Mouse (Mus musculus) thymus, adult 2 months (tissue): ENCODE data around the gene Pik3c2b. TPM values are rescaled to one million over a fixed set of nuclear protein-coding genes. Genes with fewer than 3 reads are reported as not detected.
A peak's percentile ranks its signal among the peaks of the same experiment; 100 is the strongest.

Source experiments
- DNase-seq: peaks from one replicate; pipeline ENCODE4 v3.0.0; 2021
- H3K27ac ChIP-seq: fragments of 200-500 bp; 2 replicates; pipeline ENCODE4 v1.5.1; 2012; ENCODE audit warnings: low read length, control low read depth; ENCODE audit not compliant: control insufficient read depth, insufficient read depth
- H3K27me3 ChIP-seq: fragments of 200-500 bp; 2 replicates; pipeline ENCODE4 v1.6.1; 2012; ENCODE audit warnings: mild to moderate bottlenecking, low read length, moderate library complexity, mixed read lengths; ENCODE audit not compliant: control insufficient read depth, insufficient read depth
- H3K36me3 ChIP-seq: fragments of 200-500 bp; 2 replicates; pipeline ENCODE4 v1.6.1; 2012; ENCODE audit warnings: mild to moderate bottlenecking, low read length, moderate library complexity; ENCODE audit not compliant: control insufficient read depth, insufficient read depth
- H3K4me1 ChIP-seq: fragments of 200-500 bp; replicated peaks from 2 replicates; pipeline ENCODE4 v1.6.1; 2012; ENCODE audit warnings: low read length; ENCODE audit not compliant: control insufficient read depth, insufficient read depth
- H3K4me3 ChIP-seq: fragments of 200-500 bp; 2 replicates; pipeline ENCODE4 v1.5.1; 2012; ENCODE audit warnings: mild to moderate bottlenecking, low read length, control low read depth, moderate library complexity; ENCODE audit not compliant: control insufficient read depth, insufficient read depth
- CTCF ChIP-seq: fragments of 200-500 bp; IDR thresholded peaks from 2 replicates; pipeline ENCODE4 v1.5.1; 2012; ENCODE audit warnings: mild to moderate bottlenecking, control low read depth, low read length, moderate library complexity, borderline replicate concordance; ENCODE audit not compliant: control insufficient read depth, poor library complexity, insufficient read depth; ENCODE audit errors: extremely low read depth
- POLR2A ChIP-seq: fragments of 200-500 bp; IDR thresholded peaks from 2 replicates; pipeline ENCODE4 v1.6.1; 2012; ENCODE audit warnings: mild to moderate bottlenecking, low read length, control low read depth, moderate library complexity; ENCODE audit not compliant: control insufficient read depth, poor library complexity, insufficient read depth; ENCODE audit errors: extremely low read depth
- WGBS: fragments of 180-500 bp; shearing (Covaris S2); methylation state at CpG from one replicate; pipeline ENCODE4 v1.1.7; 2018; 5-methylcytosine and 5-hydroxymethylcytosine counted together
- polyA plus RNA-seq: library from polyadenylated mRNA; depleted of rRNA; stranded (reverse); fragments of >200 nt; gene quantifications from 2 replicates; pipeline ENCODE4 v1.2.3, GENCODE M21; 2012

Pik3c2b gene
- polyA plus RNA-seq, 1 experiment = 9.5 TPM

DNA sequence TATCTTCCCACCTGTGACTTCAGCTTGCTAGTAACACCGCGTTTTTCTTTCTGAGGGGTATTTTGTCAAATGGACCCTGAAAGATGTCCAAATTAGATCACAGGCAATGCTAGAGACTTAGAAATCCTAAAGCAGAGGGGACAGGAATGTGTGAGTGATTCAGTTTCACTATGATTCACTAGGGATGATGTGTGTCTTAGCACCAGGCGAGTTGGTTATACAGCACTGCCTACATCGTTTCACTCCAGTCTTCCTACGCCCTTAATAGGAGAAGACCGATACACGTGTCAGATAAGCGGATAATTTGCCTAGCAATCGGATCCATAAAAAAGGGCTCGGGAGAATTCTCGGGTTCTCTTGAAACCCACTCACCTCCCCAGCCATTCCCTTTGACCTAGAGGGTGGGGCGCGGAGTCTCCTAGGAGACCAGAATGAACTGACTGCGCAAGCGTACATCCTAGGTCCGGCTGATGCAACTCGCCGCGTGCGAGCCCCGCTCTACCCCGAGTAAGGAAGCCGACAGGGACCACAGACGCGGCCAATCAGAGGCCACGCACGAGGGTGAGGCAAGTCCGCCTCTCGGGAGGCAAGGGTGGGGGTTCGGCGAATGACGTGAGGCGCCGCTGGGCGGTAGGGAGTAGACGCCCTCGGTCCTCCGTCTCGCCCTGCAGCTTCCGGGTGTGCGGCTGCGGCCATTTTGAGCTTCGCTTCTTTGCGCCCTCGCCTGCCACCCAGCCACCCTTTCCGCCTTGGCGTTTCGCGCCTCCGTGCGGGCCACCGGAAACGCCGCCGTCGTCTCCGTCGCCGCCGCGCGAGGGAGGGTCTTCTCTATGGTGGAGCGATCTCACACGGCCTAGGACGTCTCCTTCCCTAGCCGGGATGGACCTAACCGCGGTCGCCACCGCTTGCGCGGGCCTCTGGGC lies 85.4 kb downstream of the Pik3c2b start, which contains the start of gene Ppp1r15b:
Gene Ppp1r15b (plus strand): TSS at position 506 of the 923 bp plus-strand sequence.
- under 1% methylated on average over 72 of the region's 72 CpGs for WGBS
- TF ChIP-seq CTCF (peak; percentile 47; the same call in 1 of the 2 replicates), POLR2A (peak; percentile 76)
- Histone ChIP-seq H3K4me1 (peaks cover 3% of the 10 kb centered on the region; the same call in 1 of the 2 replicates), H3K27me3 (no peaks in the 10 kb centered on the region), H3K27ac (peak within 1 kb of the TSS; percentile 67), H3K4me3 (peak within 1 kb of the TSS; percentile 72), H3K36me3 (0 out of 2 replicates have a peak, but pooled peaks cover under 1% of the 10 kb centered on the region)
- peak; percentile 97 for DNase-seq

DNA sequence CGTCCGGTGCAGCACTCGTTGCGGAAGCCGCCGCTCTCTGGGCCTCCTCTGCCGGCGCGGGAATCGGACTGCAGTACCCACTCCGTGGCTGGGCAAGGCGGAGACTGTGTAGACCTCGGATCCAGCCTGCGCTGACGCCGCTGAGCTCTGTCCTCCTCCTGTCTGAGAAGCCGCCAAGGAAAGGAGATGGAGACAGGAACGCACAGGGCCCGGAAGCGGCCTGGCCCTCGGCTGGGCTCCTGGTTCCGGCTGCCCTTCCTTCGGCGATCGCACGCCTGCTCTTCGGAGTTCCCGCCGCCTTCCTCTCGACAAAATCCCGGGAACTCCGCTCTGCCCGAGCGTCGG lies 86.1 kb downstream of the Pik3c2b start:
- TF ChIP-seq POLR2A = no peak
- no peak for TF ChIP-seq CTCF
- Histone ChIP-seq H3K4me1 (peaks cover 3% of the 10 kb centered on the region; the same call in 1 of the 2 replicates), H3K4me3 (peak overlapping the region; percentile 72), H3K36me3 (peaks cover 6% of the 10 kb centered on the region), H3K27ac (peak overlapping the region; percentile 67), H3K27me3 (no peaks in the 10 kb centered on the region)
- DNase-seq = no peak
- WGBS = under 1% methylated on average over 35 of the region's 35 CpGs

DNA sequence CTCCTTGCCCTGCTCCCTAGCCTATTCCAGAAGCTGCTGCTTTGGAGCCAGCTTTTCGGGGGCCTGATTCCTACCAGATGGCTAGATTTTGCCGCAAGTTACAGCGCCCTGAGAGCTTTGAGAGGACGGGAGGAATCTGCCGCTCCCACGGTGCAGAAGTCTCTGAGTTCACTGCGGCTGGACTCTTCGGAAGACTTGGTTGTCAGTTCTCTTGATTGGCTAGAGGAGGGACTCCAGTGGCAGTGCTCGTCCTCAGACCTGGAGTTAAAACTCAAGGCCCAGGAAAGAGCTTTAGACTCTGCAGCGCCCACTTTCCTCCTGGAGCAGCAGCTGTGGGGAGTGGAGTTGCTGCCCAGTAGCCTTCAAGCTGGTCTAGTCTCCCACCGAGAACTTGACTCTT lies 86.5 kb downstream of the Pik3c2b start:
- Histone ChIP-seq H3K4me3 (peak overlapping the region; percentile 72), H3K27ac (peak overlapping the region; percentile 67), H3K27me3 (no peaks in the 10 kb centered on the region), H3K36me3 (peaks cover 10% of the 10 kb centered on the region), H3K4me1 (peaks cover 3% of the 10 kb centered on the region; the same call in 1 of the 2 replicates)
- TF ChIP-seq CTCF = no peak
- no peak for TF ChIP-seq POLR2A
- DNase-seq = peak; percentile 23
- WGBS = under 1% methylated on average over 11 of the region's 11 CpGs

DNA sequence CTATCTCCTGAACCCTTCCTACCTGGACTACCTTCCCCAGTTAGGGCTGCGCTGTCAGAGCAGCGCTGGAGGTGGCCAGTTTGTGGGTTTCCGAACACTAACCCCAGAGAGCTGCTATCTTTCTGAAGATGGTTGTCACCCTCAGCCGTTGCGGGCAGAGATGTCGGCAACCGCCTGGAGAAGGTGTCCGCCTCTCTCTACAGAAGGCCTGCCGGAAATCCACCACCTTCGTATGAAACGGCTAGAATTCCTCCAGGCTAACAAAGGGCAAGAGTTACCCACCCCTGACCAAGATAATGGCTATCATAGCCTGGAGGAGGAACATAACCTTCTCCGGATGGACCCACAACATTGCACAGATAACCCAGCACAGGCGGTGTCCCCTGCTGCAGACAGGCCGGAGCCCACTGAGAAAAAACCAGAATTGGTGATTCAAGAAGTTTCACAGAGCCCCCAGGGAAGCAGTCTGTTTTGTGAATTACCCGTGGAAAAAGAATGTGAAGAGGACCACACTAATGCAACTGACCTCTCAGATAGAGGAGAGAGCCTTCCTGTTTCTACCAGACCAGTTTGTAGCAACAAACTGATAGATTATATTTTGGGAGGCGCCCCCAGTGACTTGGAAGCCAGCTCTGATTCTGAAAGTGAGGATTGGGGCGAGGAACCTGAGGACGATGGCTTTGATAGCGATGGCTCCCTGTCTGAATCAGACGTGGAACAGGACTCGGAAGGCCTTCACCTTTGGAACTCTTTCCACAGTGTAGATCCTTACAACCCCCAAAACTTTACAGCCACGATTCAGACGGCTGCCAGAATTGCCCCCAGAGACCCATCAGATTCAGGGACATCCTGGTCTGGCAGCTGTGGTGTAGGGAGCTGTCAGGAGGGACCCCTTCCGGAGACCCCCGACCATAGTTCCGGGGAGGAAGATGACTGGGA lies 87.2 kb downstream of the Pik3c2b start:
- Histone ChIP-seq H3K4me1 (peaks cover 3% of the 10 kb centered on the region; the same call in 1 of the 2 replicates), H3K36me3 (peaks cover 17% of the 10 kb centered on the region), H3K27ac (peak overlapping the region; percentile 67; the same call in 1 of the 2 replicates), H3K4me3 (peak overlapping the region; percentile 72), H3K27me3 (no peaks in the 10 kb centered on the region)
- WGBS = under 1% methylated on average over 26 of the region's 26 CpGs
- DNase-seq = peak; percentile 27
- no peak for TF ChIP-seq CTCF
- TF ChIP-seq POLR2A = no peak

DNA sequence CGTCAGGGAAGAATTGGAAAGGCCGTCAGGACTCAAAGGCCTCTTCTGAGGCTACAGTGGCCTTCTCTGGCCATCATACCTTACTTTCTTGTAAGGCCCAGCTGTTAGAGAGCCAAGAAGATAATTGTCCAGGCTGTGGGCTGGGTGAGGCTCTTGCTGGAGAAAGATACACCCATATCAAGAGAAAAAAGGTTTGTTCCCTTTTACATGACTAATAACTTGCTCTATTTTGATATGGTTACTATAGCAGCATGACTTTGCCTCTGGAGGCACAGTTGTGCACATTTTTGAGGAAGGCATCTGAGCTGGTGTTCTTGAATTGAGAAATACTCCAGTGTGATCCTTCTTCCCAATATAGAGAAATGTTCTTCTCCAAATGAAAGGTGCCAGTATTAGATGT lies 88.0 kb downstream of the Pik3c2b start:
- peak overlapping the region; percentile 72 for H3K4me3 ChIP-seq
- no peak for DNase-seq
- WGBS = 11% methylated on average over 2 of the region's 2 CpGs
- peaks cover 25% of the 10 kb centered on the region for H3K36me3 ChIP-seq
- H3K27ac ChIP-seq = no peak overlapping the region
- H3K27me3 ChIP-seq = no peaks in the 10 kb centered on the region
- TF ChIP-seq CTCF (no peak), POLR2A (no peak)
- peaks cover 3% of the 10 kb centered on the region; the same call in 1 of the 2 replicates for H3K4me1 ChIP-seq

DNA sequence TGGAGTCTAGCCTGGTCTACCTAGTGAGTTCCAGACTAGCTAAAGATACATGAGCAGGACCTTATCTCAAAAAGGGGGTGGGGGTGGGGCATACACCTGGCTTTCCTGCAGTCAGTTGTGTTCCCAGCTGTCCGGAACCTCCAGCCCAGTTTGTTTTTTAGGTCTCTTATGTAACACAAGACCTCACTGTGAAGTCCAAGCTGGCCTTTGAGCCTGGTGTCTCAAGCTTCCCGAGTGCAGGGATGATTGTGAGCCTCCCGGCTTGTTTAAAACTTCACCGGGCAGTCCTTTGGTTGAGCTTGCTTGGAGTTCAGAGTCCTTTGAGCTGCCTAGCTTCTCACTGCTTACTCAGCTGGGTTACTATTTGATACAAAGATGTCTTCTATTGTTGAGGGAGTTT lies 88.6 kb downstream of the Pik3c2b start:
- DNase-seq = no peak
- peak overlapping the region; percentile 26; the same call in 1 of the 2 replicates for H3K27ac ChIP-seq

More for the DNA sequence above, 88.6 kb downstream of the Pik3c2b start:
- TF ChIP-seq POLR2A = no peak
- no peak for TF ChIP-seq CTCF
- Histone ChIP-seq H3K36me3 (peaks cover 31% of the 10 kb centered on the region), H3K4me1 (peaks cover 3% of the 10 kb centered on the region; the same call in 1 of the 2 replicates), H3K27me3 (no peaks in the 10 kb centered on the region), H3K4me3 (peak overlapping the region; percentile 62)
- 2% methylated on average over 4 of the region's 4 CpGs for WGBS
